Mouse (Mus musculus) cerebellum, adult 8-10 months (tissue): ENCODE data around the gene Ptch1.

Source experiments
- DNase-seq: peaks from one replicate; pipeline ENCODE4 v3.0.0; 2022

Ptch1 gene

GRCm38 (mm10) chr13:63486791-63487706, 86.3 kb downstream of the Ptch1 start:
- DNase-seq = no peak

GRCm38 (mm10) chr13:63475356-63475755, 98.0 kb downstream of the Ptch1 start:
- no peak for DNase-seq
